Mouse (Mus musculus) limb, embryonic 13.5 days (tissue): Measurements from ENCODE around the gene Tmcc3. TPM values are rescaled to one million over a fixed set of nuclear protein-coding genes. Genes with fewer than 3 reads are reported as not detected.

ENCODE experiments used
- ATAC-seq: fragments of 200-750 bp; cut with Nextera tagmentation; 2 replicates; pipeline ENCODE4 v1.8.0; 2017; ENCODE audit warnings: low read depth, moderate number of reproducible peaks, moderate TSS enrichment; ENCODE audit not compliant: low FRiP score
- H3K27ac ChIP-seq: fragments of 300-500 bp; sonication (generic); 2 replicates; pipeline ENCODE4 v1.5.1; 2015; ENCODE audit warnings: inconsistent platforms, mild to moderate bottlenecking, moderate library complexity
- H3K27me3 ChIP-seq: fragments of 300-500 bp; sonication (generic); 2 replicates; pipeline ENCODE4 v1.6.1; 2015; ENCODE audit warnings: mild to moderate bottlenecking, inconsistent platforms
- H3K36me3 ChIP-seq: fragments of 300-500 bp; sonication (generic); 2 replicates; pipeline ENCODE4 v1.6.1; 2015; ENCODE audit warnings: inconsistent platforms, mild to moderate bottlenecking, moderate library complexity
- H3K4me1 ChIP-seq: fragments of 300-500 bp; sonication (generic); 2 replicates; pipeline ENCODE4 v1.6.1; 2015; ENCODE audit warnings: inconsistent platforms
- H3K4me2 ChIP-seq: fragments of 300-500 bp; sonication (generic); replicated peaks from 2 replicates; pipeline ENCODE4 v1.6.1; 2015; ENCODE audit warnings: inconsistent platforms, mild to moderate bottlenecking, moderate library complexity
- H3K4me3 ChIP-seq: fragments of 300-500 bp; sonication (generic); 2 replicates; pipeline ENCODE4 v1.5.1; 2015; ENCODE audit warnings: moderate library complexity, mild to moderate bottlenecking, inconsistent platforms
- H3K9ac ChIP-seq: fragments of 300-500 bp; sonication (generic); 2 replicates; pipeline ENCODE4 v1.6.1; 2015; ENCODE audit warnings: mild to moderate bottlenecking, inconsistent platforms
- H3K9me3 ChIP-seq: fragments of 300-500 bp; sonication (generic); 2 replicates; pipeline ENCODE4 v1.6.1; 2016; ENCODE audit warnings: inconsistent platforms
- WGBS: fragments of 180-500 bp; shearing (Covaris S2); methylation state at CpG from one replicate; pipeline ENCODE4 v1.1.7; 2015; 5-methylcytosine and 5-hydroxymethylcytosine counted together
- polyA plus RNA-seq: library from polyadenylated mRNA; unstranded; fragments of >200 nt; fragmentation: Nextera tagmentation; extraction: Ambion mirVana; gene quantifications from 2 replicates; pipeline ENCODE4 v1.2.1, GENCODE M21; 2015

Tmcc3 gene
- polyA plus RNA-seq, 1 experiment from 2014 or later, result 15.4 TPM

GRCm38 (mm10) chr10:94465646-94466045 is 153.9 kb downstream of the Tmcc3 start:
- H3K4me2 ChIP-seq, result no peak overlapping the region
- 0 out of 2 replicates have a peak, but pooled peaks cover 3% of the 10 kb centered on the region for H3K9me3 ChIP-seq
- no peak overlapping the region for H3K27ac ChIP-seq
- peaks cover 9% of the 10 kb centered on the region for H3K4me1 ChIP-seq
- no peak for ATAC-seq
- no peaks in the 10 kb centered on the region for H3K27me3 ChIP-seq
- no peaks in the 10 kb centered on the region for H3K36me3 ChIP-seq
- H3K4me3 ChIP-seq, result no peak overlapping the region
- WGBS, result 69% methylated on average over 6 of the region's 6 CpGs
- H3K9ac ChIP-seq, result no peak overlapping the region

- Histone ChIP-seq H3K4me3 (no peak overlapping the region), H3K27ac (no peak overlapping the region), H3K9me3 (0 out of 2 replicates have a peak, but pooled peaks cover 3% of the 10 kb centered on the region), H3K36me3 (no peaks in the 10 kb centered on the region), H3K27me3 (no peaks in the 10 kb centered on the region), H3K9ac (no peak overlapping the region), H3K4me2 (no peak overlapping the region), H3K4me1 (peaks cover 9% of the 10 kb centered on the region)
- 78% methylated on average over 7 of the region's 7 CpGs for WGBS
- ATAC-seq, result no peak
These were observed 154.6 kb downstream of the Tmcc3 start for GRCm38 (mm10) chr10:94466313-94466712.

- Histone ChIP-seq H3K4me2 (no peak overlapping the region), H3K4me1 (peaks cover 3% of the 10 kb centered on the region; the same call in 1 of the 2 replicates), H3K9me3 (no peaks in the 10 kb centered on the region), H3K27ac (no peak overlapping the region), H3K36me3 (no peaks in the 10 kb centered on the region), H3K9ac (no peak overlapping the region), H3K27me3 (no peaks in the 10 kb centered on the region), H3K4me3 (no peak overlapping the region)
- no peak for ATAC-seq
- WGBS, result 47% methylated on average over 8 of the region's 8 CpGs
These were observed 159.7 kb downstream of the Tmcc3 start for GRCm38 (mm10) chr10:94471487-94471886.

GRCm38 (mm10) chr10:94473501-94473900 is 161.8 kb downstream of the Tmcc3 start:
- Histone ChIP-seq H3K4me2 (no peak overlapping the region), H3K36me3 (no peaks in the 10 kb centered on the region), H3K4me1 (peaks cover 3% of the 10 kb centered on the region; the same call in 1 of the 2 replicates), H3K9ac (no peak overlapping the region), H3K27me3 (no peaks in the 10 kb centered on the region), H3K27ac (no peak overlapping the region), H3K4me3 (no peak overlapping the region), H3K9me3 (no peaks in the 10 kb centered on the region)
- ATAC-seq, result no peak
- WGBS, result 74% methylated on average over 5 of the region's 5 CpGs

GRCm38 (mm10) chr10:94474185-94474584 is 162.4 kb downstream of the Tmcc3 start:
- no peak overlapping the region for H3K27ac ChIP-seq
- no peaks in the 10 kb centered on the region for H3K36me3 ChIP-seq
- no peak overlapping the region for H3K4me2 ChIP-seq
- H3K4me1 ChIP-seq, result peaks cover 3% of the 10 kb centered on the region; the same call in 1 of the 2 replicates
- no peak overlapping the region for H3K4me3 ChIP-seq
- H3K9ac ChIP-seq, result no peak overlapping the region
- no peaks in the 10 kb centered on the region for H3K27me3 ChIP-seq
- no peaks in the 10 kb centered on the region for H3K9me3 ChIP-seq
- WGBS, result 88% methylated on average over 5 of the region's 5 CpGs
- ATAC-seq, result no peak

- H3K27ac ChIP-seq, result no peak overlapping the region
- no peak overlapping the region for H3K4me3 ChIP-seq
- H3K9ac ChIP-seq, result no peak overlapping the region
- peaks cover 3% of the 10 kb centered on the region; the same call in 1 of the 2 replicates for H3K4me1 ChIP-seq
- H3K9me3 ChIP-seq, result peaks cover 6% of the 10 kb centered on the region; the same call in 1 of the 2 replicates
- H3K36me3 ChIP-seq, result no peaks in the 10 kb centered on the region
- no peak overlapping the region for H3K4me2 ChIP-seq
- H3K27me3 ChIP-seq, result no peaks in the 10 kb centered on the region
- WGBS, result 90% methylated on average over 13 of the region's 13 CpGs
- ATAC-seq, result no peak
These were observed 165.8 kb downstream of the Tmcc3 start for GRCm38 (mm10) chr10:94477366-94478225.

GRCm38 (mm10) chr10:94479646-94480045 is 167.9 kb downstream of the Tmcc3 start:
- peaks cover 6% of the 10 kb centered on the region; the same call in 1 of the 2 replicates for H3K9me3 ChIP-seq
- H3K4me1 ChIP-seq, result no peaks in the 10 kb centered on the region
- no peak overlapping the region for H3K4me2 ChIP-seq
- no peaks in the 10 kb centered on the region for H3K27me3 ChIP-seq
- whole genome bisulfite sequencing, result 79% methylated on average over 13 of the region's 13 CpGs
- no peak overlapping the region for H3K4me3 ChIP-seq
- no peak overlapping the region for H3K9ac ChIP-seq
- no peak for ATAC-seq
- no peak overlapping the region for H3K27ac ChIP-seq
- H3K36me3 ChIP-seq, result no peaks in the 10 kb centered on the region

GRCm38 (mm10) chr10:94480380-94481101 is 168.8 kb downstream of the Tmcc3 start:
- Histone ChIP-seq H3K9ac (no peak overlapping the region), H3K4me3 (no peak overlapping the region), H3K27me3 (no peaks in the 10 kb centered on the region), H3K4me1 (no peaks in the 10 kb centered on the region), H3K4me2 (no peak overlapping the region), H3K36me3 (no peaks in the 10 kb centered on the region), H3K9me3 (peaks cover 6% of the 10 kb centered on the region; the same call in 1 of the 2 replicates), H3K27ac (no peak overlapping the region)
- no peak for ATAC-seq
- 87% methylated on average over 13 of the region's 13 CpGs for WGBS

- Histone ChIP-seq H3K27ac (no peak overlapping the region), H3K9ac (no peak overlapping the region), H3K27me3 (no peaks in the 10 kb centered on the region), H3K36me3 (no peaks in the 10 kb centered on the region), H3K9me3 (peaks cover 6% of the 10 kb centered on the region; the same call in 1 of the 2 replicates), H3K4me2 (no peak overlapping the region), H3K4me3 (no peak overlapping the region), H3K4me1 (peaks cover 7% of the 10 kb centered on the region)
- no peak for ATAC-seq
These were observed 169.9 kb downstream of the Tmcc3 start for GRCm38 (mm10) chr10:94481613-94482012.

- Histone ChIP-seq H3K27me3 (no peaks in the 10 kb centered on the region), H3K27ac (no peak overlapping the region), H3K4me3 (no peak overlapping the region), H3K4me2 (no peak overlapping the region), H3K9ac (no peak overlapping the region), H3K9me3 (peaks cover 6% of the 10 kb centered on the region; the same call in 1 of the 2 replicates), H3K4me1 (peaks cover 24% of the 10 kb centered on the region), H3K36me3 (no peaks in the 10 kb centered on the region)
- 42% methylated on average over 2 of the region's 2 CpGs for WGBS
- ATAC-seq, result no peak
These were observed 174.4 kb downstream of the Tmcc3 start for GRCm38 (mm10) chr10:94486179-94486578.

- ATAC-seq, result no peak
- 65% methylated on average over 4 of the region's 4 CpGs for WGBS
- Histone ChIP-seq H3K4me2 (no peak overlapping the region), H3K27ac (no peak overlapping the region), H3K9me3 (no peaks in the 10 kb centered on the region), H3K27me3 (no peaks in the 10 kb centered on the region), H3K36me3 (no peaks in the 10 kb centered on the region), H3K9ac (no peak overlapping the region), H3K4me3 (no peak overlapping the region), H3K4me1 (peaks cover 33% of the 10 kb centered on the region)
These were observed 177.8 kb downstream of the Tmcc3 start for GRCm38 (mm10) chr10:94489509-94489908.

GRCm38 (mm10) chr10:94491006-94491405 is 179.3 kb downstream of the Tmcc3 start:
- Histone ChIP-seq H3K4me2 (no peak overlapping the region), H3K27ac (no peak overlapping the region), H3K36me3 (no peaks in the 10 kb centered on the region), H3K4me3 (no peak overlapping the region), H3K9me3 (no peaks in the 10 kb centered on the region), H3K4me1 (peaks cover 47% of the 10 kb centered on the region), H3K27me3 (no peaks in the 10 kb centered on the region), H3K9ac (no peak overlapping the region)
- no peak for ATAC-seq
- WGBS, result 59% methylated on average over 3 of the region's 3 CpGs
